Mouse (Mus musculus): ENCODE data around the gene Bcat2. TPM values are rescaled to one million over a fixed set of nuclear protein-coding genes. Genes with fewer than 3 reads are reported as not detected.
"Not testable (repeated sequence)": the region's sequence is repeated elsewhere in the genome, so short reads cannot be mapped to it uniquely, and the experiment has no call there.

Gene Bcat2
- polyA plus RNA-seq (2015; fragmentation: Nextera tagmentation; extraction: Ambion mirVana), result 59.5 and 67.6 TPM in 2 replicates

DNA sequence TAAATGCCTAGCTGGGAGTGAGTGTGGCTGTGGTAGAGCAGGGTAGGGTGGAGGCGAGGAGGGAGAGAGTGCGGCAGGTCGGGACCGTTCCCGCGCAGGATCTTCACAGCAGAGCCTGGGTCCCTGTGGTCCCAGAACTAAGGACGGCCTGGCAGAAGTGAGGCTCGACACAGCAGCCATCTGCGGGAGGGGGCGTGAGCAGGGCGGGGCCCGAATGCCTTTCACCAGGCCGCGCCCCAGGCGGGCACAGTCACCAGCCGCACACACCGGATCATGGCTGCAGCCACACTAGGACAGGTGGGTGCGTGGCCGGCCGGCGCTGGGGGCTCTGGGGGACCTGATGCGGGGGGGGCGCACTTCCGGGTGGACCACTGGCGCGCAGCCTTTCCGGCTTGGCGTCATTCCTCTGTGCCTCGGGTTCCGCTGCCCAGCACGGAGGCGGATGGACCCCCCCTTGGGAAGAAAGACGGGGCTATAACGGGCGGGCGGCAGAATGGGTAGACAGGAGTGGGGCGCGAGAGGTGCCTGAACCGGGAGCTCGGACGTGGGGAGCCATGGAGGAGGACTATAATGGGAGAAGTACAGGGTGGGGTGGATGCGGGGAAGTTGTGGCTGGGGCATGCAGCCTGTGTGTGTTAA, at the start of gene Bcat2:
Gene Bcat2, plus strand, starts transcription at position 51 of the 639 bp plus-strand sequence.
- Histone ChIP-seq H3K4me2 (replicated peaks) (peak within 1 kb of the TSS; percentile 83), H3K27ac (peak within 1 kb of the TSS; percentile 87), H3K4me3 (replicated peaks) (peak within 1 kb of the TSS; percentile 67), H3K9ac (peak within 1 kb of the TSS; percentile 74), H3K36me3 (no peaks in the 10 kb centered on the region), H3K4me1 (replicated peaks) (peaks cover 18% of the 10 kb centered on the region), H3K9me3 (no peaks in the 10 kb centered on the region), H3K27me3 (replicated peaks) (no peaks in the 10 kb centered on the region)
- WGBS, result 2% methylated on average over 42 of the region's 42 CpGs
- peak; percentile 56 for ATAC-seq

DNA sequence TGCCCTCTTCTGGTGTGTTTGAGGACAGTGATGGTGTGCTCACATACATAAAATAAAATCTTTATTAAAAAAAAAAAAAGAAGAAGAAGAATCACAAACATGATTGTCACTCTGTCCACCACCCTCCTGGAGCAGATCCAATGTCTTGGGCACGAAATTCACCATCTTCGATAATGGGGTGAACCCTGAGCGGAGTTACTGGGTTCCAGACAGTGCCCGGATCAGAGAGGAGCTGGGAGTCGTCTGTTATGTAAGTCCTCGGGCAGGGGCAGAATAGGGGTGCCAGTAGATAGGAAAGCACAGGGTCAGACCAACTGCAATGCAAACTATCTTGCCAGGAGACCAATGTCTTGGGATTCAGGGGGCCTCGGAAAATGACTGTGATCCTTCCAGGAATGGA, 49.3 kb upstream of the Bcat2 start:
- H3K4me1 ChIP-seq (replicated peaks), result peaks cover 36% of the 10 kb centered on the region
- no peak overlapping the region for H3K4me2 ChIP-seq (replicated peaks)

DNA sequence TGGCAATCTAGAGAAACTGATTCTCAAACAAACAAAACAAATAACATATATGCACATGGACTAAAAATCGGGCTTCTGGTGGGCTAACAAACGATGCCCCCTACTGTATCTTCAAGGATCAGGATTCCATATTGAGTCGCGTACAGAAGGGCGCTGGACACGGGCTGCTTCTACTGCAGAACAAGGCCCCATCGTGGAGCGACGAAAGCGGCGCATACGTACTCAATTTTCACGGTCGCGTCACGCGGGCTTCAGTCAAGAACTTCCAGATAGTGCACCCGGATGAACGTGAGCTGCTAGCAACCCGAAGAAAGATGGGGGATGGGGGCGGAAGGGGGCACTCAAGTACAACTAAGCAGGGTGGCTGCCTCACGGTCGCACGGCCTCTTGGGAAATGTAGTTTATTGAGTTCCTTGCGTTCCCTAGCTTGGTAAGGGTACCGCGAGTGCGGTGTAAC, 48.2 kb upstream of the Bcat2 start:
- peak; percentile 58 for ATAC-seq
- peak overlapping the region; percentile 62 for H3K4me2 ChIP-seq (replicated peaks)
- no peaks in the 10 kb centered on the region for H3K9me3 ChIP-seq
- H3K27me3 ChIP-seq (replicated peaks), result no peaks in the 10 kb centered on the region
- peak overlapping the region; percentile 54 for H3K4me3 ChIP-seq (replicated peaks)
- peaks cover 28% of the 10 kb centered on the region for H3K4me1 ChIP-seq (replicated peaks)
- H3K36me3 ChIP-seq, result no peaks in the 10 kb centered on the region
- WGBS, result under 1% methylated on average over 28 of the region's 28 CpGs
- H3K27ac ChIP-seq, result peak overlapping the region; percentile 88
- peak overlapping the region; percentile 58 for H3K9ac ChIP-seq

More for the DNA sequence above, 49.3 kb upstream of the Bcat2 start:
- no peak for ATAC-seq
- Histone ChIP-seq H3K4me3 (replicated peaks) (no peak overlapping the region), H3K27ac (no peak overlapping the region), H3K36me3 (no peaks in the 10 kb centered on the region), H3K9me3 (no peaks in the 10 kb centered on the region), H3K27me3 (replicated peaks) (no peaks in the 10 kb centered on the region), H3K9ac (no peak overlapping the region)
- 95% methylated on average over 7 of the region's 7 CpGs for WGBS

GRCm38 (mm10) chr7:45522194-45522752, 47.7 kb upstream of the Bcat2 start:
- H3K4me1 ChIP-seq (replicated peaks), result peaks cover 28% of the 10 kb centered on the region
- ATAC-seq, result no peak
- no peaks in the 10 kb centered on the region for H3K9me3 ChIP-seq
- WGBS, result 56% methylated on average over 16 of the region's 16 CpGs
- no peak overlapping the region for H3K27ac ChIP-seq
- H3K4me3 ChIP-seq (replicated peaks), result peak overlapping the region; percentile 54
- H3K27me3 ChIP-seq (replicated peaks), result no peaks in the 10 kb centered on the region
- H3K36me3 ChIP-seq, result no peaks in the 10 kb centered on the region
- peak overlapping the region; percentile 62 for H3K4me2 ChIP-seq (replicated peaks)
- H3K9ac ChIP-seq, result no peak overlapping the region

DNA sequence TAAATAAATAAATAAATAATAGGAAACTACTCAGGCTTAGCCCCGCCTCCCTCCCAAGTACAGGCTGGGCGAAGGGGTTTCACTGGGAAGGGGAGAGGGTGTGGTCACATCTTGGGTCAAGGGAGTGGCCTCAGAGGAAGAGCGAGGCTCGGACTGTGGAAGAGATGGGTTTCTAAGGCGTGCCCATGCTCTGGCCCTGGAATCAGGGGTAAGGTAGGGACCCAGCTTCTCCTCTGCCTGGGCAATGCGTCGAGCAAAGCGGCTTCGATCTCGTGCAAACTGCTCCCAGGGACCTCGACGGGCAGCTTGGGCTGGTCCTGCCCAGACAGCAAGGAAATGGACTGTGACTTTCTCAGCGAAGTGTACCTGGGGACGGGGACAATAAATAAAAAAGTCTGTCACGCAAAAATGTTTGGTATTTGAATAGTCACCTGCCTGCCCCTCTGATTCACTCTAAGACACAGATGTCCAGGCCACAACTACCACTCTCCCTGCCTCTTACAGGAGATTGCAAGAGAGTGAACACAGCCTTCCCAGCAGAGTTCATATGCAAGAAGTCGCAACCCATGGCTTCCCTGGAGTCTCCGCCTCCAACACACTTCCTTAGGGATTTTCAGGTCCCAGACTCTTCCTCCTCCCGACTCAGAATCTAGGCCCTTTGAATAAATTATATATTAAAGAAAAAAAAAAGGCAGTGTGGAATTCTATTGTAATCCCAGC, 46.8 kb upstream of the Bcat2 start:
- H3K9ac ChIP-seq, result peak overlapping the region; percentile 32; the same call in 1 of the 2 replicates
- no peaks in the 10 kb centered on the region for H3K36me3 ChIP-seq
- no peaks in the 10 kb centered on the region for H3K27me3 ChIP-seq (replicated peaks)
- ATAC-seq, result no peak
- no peak overlapping the region for H3K27ac ChIP-seq
- H3K4me3 ChIP-seq (replicated peaks), result no peak overlapping the region
- H3K4me2 ChIP-seq (replicated peaks), result peak overlapping the region; percentile 24
- 56% methylated on average over 18 of the region's 18 CpGs for WGBS
- H3K4me1 ChIP-seq (replicated peaks), result peaks cover 28% of the 10 kb centered on the region
- no peaks in the 10 kb centered on the region for H3K9me3 ChIP-seq

- Histone ChIP-seq H3K9me3 (no peaks in the 10 kb centered on the region), H3K4me2 (replicated peaks) (peak overlapping the region; percentile 24), H3K4me3 (replicated peaks) (no peak overlapping the region), H3K27me3 (replicated peaks) (no peaks in the 10 kb centered on the region), H3K4me1 (replicated peaks) (peaks cover 27% of the 10 kb centered on the region), H3K27ac (no peak overlapping the region; the same call in 1 of the 2 replicates), H3K9ac (peak overlapping the region; percentile 32; the same call in 1 of the 2 replicates), H3K36me3 (no peaks in the 10 kb centered on the region)
- ATAC-seq, result no peak
- WGBS, result 73% methylated on average over 13 of the region's 13 CpGs
Observed at GRCm38 (mm10) chr7:45523678-45524170, 46.2 kb upstream of the Bcat2 start.

DNA sequence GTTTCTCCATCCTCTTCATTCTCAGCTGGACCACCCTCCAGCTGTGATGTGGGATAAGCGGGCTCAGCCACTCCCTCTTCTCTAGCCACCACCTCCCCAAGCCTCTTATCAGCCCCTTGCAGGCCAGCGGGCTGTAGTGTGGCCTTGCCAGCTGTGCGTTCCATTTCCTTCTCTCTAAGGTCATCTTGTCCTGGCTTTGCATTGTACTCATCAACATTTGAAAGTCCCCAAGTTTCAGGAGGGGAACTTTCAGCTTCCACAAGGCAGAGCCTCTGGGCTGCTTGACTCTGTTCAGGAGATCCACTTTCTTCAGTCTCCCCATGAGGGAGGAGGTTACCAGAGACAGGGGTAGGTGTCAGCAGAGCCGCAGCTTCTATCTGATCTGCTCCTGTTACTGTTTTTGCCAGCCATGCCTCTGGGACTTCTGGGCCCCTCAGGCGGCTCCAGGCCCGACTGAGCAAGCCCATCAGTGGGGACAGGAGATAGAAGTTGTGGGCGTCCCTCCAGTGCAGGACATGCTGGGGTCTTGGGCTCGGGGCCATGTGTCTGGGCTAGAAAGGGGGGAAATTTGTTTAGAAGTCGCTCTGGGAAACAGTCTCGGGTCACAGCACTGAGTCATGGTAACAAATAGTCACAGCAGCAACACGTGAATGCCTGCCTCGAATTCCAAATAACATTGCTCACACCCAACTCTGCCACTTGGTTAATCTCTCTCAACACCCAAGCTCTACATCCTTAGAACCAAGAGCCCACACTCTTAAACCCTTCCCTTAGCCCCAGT, 44.9 kb upstream of the Bcat2 start:
- H3K27me3 ChIP-seq (replicated peaks), result no peaks in the 10 kb centered on the region
- no peaks in the 10 kb centered on the region for H3K36me3 ChIP-seq
- H3K9me3 ChIP-seq, result no peaks in the 10 kb centered on the region
- no peak; the same call in 1 of the 2 replicates for ATAC-seq
- peak overlapping the region; percentile 72 for H3K4me3 ChIP-seq (replicated peaks)
- peak overlapping the region; percentile 91; the same call in 1 of the 2 replicates for H3K27ac ChIP-seq
- 20% methylated on average over 12 of the region's 12 CpGs for WGBS
- H3K4me2 ChIP-seq (replicated peaks), result peak overlapping the region; percentile 83
- peaks cover 26% of the 10 kb centered on the region for H3K4me1 ChIP-seq (replicated peaks)
- peak overlapping the region; percentile 84 for H3K9ac ChIP-seq

- ATAC-seq, result peak; percentile 87
- H3K27me3 ChIP-seq (replicated peaks), result no peaks in the 10 kb centered on the region
- no peaks in the 10 kb centered on the region for H3K9me3 ChIP-seq
- no peaks in the 10 kb centered on the region for H3K36me3 ChIP-seq
- under 1% methylated on average over 54 of the region's 54 CpGs for WGBS
- peak within 1 kb of the TSS; percentile 84 for H3K9ac ChIP-seq
- H3K4me2 ChIP-seq (replicated peaks), result peak within 1 kb of the TSS; percentile 83
- H3K4me3 ChIP-seq (replicated peaks), result peak within 1 kb of the TSS; percentile 72
- peaks cover 30% of the 10 kb centered on the region for H3K4me1 ChIP-seq (replicated peaks)
- H3K27ac ChIP-seq, result peak within 1 kb of the TSS; percentile 91
Observed at GRCm38 (mm10) chr7:45525809-45526473, 44.0 kb upstream of the Bcat2 start, which contains the start of the genes Ppp1r15a and Plekha4. TSS of gene Ppp1r15a (minus strand) at chr7:45526268. TSS of gene Plekha4 (plus strand) at chr7:45526330.

GRCm38 (mm10) chr7:45526474-45527120, 43.4 kb upstream of the Bcat2 start:
- Histone ChIP-seq H3K4me3 (replicated peaks) (peak overlapping the region; percentile 72), H3K4me1 (replicated peaks) (peaks cover 25% of the 10 kb centered on the region), H3K36me3 (no peaks in the 10 kb centered on the region), H3K27ac (peak overlapping the region; percentile 91), H3K9me3 (no peaks in the 10 kb centered on the region), H3K9ac (peak overlapping the region; percentile 84; the same call in 1 of the 2 replicates), H3K4me2 (replicated peaks) (peak overlapping the region; percentile 83), H3K27me3 (replicated peaks) (no peaks in the 10 kb centered on the region)
- 26% methylated on average over 7 of the region's 7 CpGs for WGBS
- ATAC-seq, result no peak

GRCm38 (mm10) chr7:45527169-45527568, 42.8 kb upstream of the Bcat2 start:
- H3K9me3 ChIP-seq; H3K27me3 ChIP-seq (replicated peaks); H3K36me3 ChIP-seq; H3K4me2 ChIP-seq (replicated peaks); H3K27ac ChIP-seq; H3K9ac ChIP-seq; H3K4me3 ChIP-seq (replicated peaks); ATAC-seq: not testable (repeated sequence)
- WGBS, result 89% methylated on average over 6 of the region's 6 CpGs
- peaks cover 25% of the 10 kb centered on the region for H3K4me1 ChIP-seq (replicated peaks)

GRCm38 (mm10) chr7:45529461-45529860, 40.5 kb upstream of the Bcat2 start:
- Histone ChIP-seq H3K27me3 (replicated peaks) (no peaks in the 10 kb centered on the region), H3K27ac (0 out of 2 replicates have a peak overlapping the region, but pooled peaks have one; percentile 36), H3K9me3 (no peaks in the 10 kb centered on the region), H3K4me3 (replicated peaks) (no peak overlapping the region), H3K4me2 (replicated peaks) (peak overlapping the region; percentile 19; the same call in 1 of the 2 replicates), H3K36me3 (no peaks in the 10 kb centered on the region), H3K4me1 (replicated peaks) (peaks cover 14% of the 10 kb centered on the region), H3K9ac (no peak overlapping the region)
- 24% methylated on average over 6 of the region's 6 CpGs for WGBS
- no peak for ATAC-seq
